Mouse (Mus musculus): ENCODE results near the gene Adm2. TPM values are rescaled to one million over a fixed set of nuclear protein-coding genes. Genes with fewer than 3 reads are reported as not detected.

Gene Adm2
- total and polyA plus RNA-seq, 3 experiments = 0.23 to 4.5 (median 0.66) TPM

- Histone ChIP-seq H3K27me3 (replicated peaks) (no peaks in the 10 kb centered on the region), H3K79me2 (replicated peaks; ENCODE audit: control insufficient read depth, extremely low read depth, insufficient read depth, poor library complexity, severe bottlenecking) (no peaks in the 10 kb centered on the region), H3K36me3 (replicated peaks in 1 of 2; ENCODE audit: control insufficient read depth in 1 of 2, insufficient read depth in 1 of 2, low read length in 1 of 2) (peaks cover 44 to 91% of the 10 kb centered on the region in 2 experiments), H3K4me3 (replicated peaks in 1 of 3; ENCODE audit: low read depth in 2 of 3, low read length in 2 of 3, poor library complexity in 1 of 3) (no peak overlapping the region), H3K4me2 (ENCODE audit: insufficient read depth, low read depth, poor library complexity, severe bottlenecking) (no peak overlapping the region), H3K4me1 (ENCODE audit: control insufficient read depth in 1 of 2, insufficient read depth in 2 of 2) (peaks cover 14 to 32% of the 10 kb centered on the region in 2 experiments), H3K9ac (ENCODE audit: insufficient read depth, low read depth) (no peak overlapping the region), H3K9me3 (replicated peaks; ENCODE audit: low read length) (no peaks in the 10 kb centered on the region), H3K27ac (ENCODE audit: insufficient read depth, low read depth) (no peak overlapping the region)
- TF ChIP-seq JUN (IDR thresholded peaks at IDR 0.05; ENCODE audit: insufficient read depth, low read depth, low read length) = no peak
- TF ChIP-seq SMC3 (IDR thresholded peaks at IDR 0.05; ENCODE audit: low read depth, low read length) = no peak
- TF ChIP-seq RCOR1 (conservative IDR thresholded peaks at IDR 0.05; ENCODE audit: low read depth, low read length) = no peak
- TF ChIP-seq MXI1 (IDR thresholded peaks at IDR 0.05; ENCODE audit: low read depth, low read length) = no peak
- no peak for TF ChIP-seq EP300 (IDR thresholded peaks at IDR 0.05; ENCODE audit: low read length)
- no peak for TF ChIP-seq E2F4 (IDR thresholded peaks at IDR 0.05; ENCODE audit: insufficient replicate concordance, low read depth, low read length)
- TF ChIP-seq ZNF384 (IDR thresholded peaks at IDR 0.05; ENCODE audit: low read depth, low read length) = no peak
- dilution Hi-C loops (cut with MboI; ENCODE audit: extremely low pct_ligation_motif_present, extremely low pct_unique_long_range_greater_than_20kb, low sequenced_read_pairs) = no loop called here
- DNase-seq (ENCODE audit: extremely low read depth) = no peak
- in situ Hi-C loops (cut with MboI; ENCODE audit: low pct_ligation_motif_present, low pct_unique_long_range_greater_than_20kb, low sequenced_read_pairs) = no loop called here
Observed at GRCm38 (mm10) chr15:89285478-89285877, 37.0 kb upstream of the Adm2 start.

- dilution Hi-C loops (cut with MboI; ENCODE audit: extremely low pct_ligation_motif_present, extremely low pct_unique_long_range_greater_than_20kb, low sequenced_read_pairs) = no loop called here
- no peak overlapping the region for H3K4me3 ChIP-seq (replicated peaks in 1 of 3; ENCODE audit: low read depth in 2 of 3, low read length in 2 of 3, poor library complexity in 1 of 3)
- in situ Hi-C loops (cut with MboI; ENCODE audit: low pct_ligation_motif_present, low pct_unique_long_range_greater_than_20kb, low sequenced_read_pairs) = no loop called here
- no peak overlapping the region for H3K4me2 ChIP-seq (ENCODE audit: insufficient read depth, low read depth, poor library complexity, severe bottlenecking)
- no peaks in the 10 kb centered on the region for H3K9me3 ChIP-seq (replicated peaks; ENCODE audit: low read length)
- no peaks in the 10 kb centered on the region for H3K27me3 ChIP-seq (replicated peaks)
- H3K9ac ChIP-seq (ENCODE audit: insufficient read depth, low read depth) = no peak overlapping the region
- H3K36me3 ChIP-seq (replicated peaks in 1 of 2; ENCODE audit: control insufficient read depth in 1 of 2, insufficient read depth in 1 of 2, low read length in 1 of 2) = peaks cover 45 to 91% of the 10 kb centered on the region in 2 experiments
- DNase-seq (ENCODE audit: extremely low read depth) = no peak
- peaks cover 14 to 32% of the 10 kb centered on the region in 2 experiments for H3K4me1 ChIP-seq (ENCODE audit: control insufficient read depth in 1 of 2, insufficient read depth in 2 of 2)
- H3K27ac ChIP-seq (ENCODE audit: insufficient read depth, low read depth) = no peak overlapping the region
- no peak for TF ChIP-seq MAX (IDR thresholded peaks at IDR 0.05; ENCODE audit: low read length)
- no peak for TF ChIP-seq USF2 (conservative IDR thresholded peaks at IDR 0.05; ENCODE audit: low read depth, low read length)
- TF ChIP-seq UBTF (IDR thresholded peaks at IDR 0.05; ENCODE audit: low read depth, low read length) = no peak
- no peak for TF ChIP-seq POLR2AphosphoS2 (IDR thresholded peaks at IDR 0.05; ENCODE audit: low read depth, low read length)
- TF ChIP-seq ZC3H11A (IDR thresholded peaks at IDR 0.05; ENCODE audit: low read depth, low read length) = no peak
- TF ChIP-seq MAZ (IDR thresholded peaks at IDR 0.05; ENCODE audit: low read depth, low read length) = no peak
- no peak for TF ChIP-seq ELF1 (IDR thresholded peaks at IDR 0.05; ENCODE audit: low read depth, low read length)
- TF ChIP-seq ZMIZ1 (IDR thresholded peaks at IDR 0.05; ENCODE audit: low read depth, low read length) = no peak
- TF ChIP-seq TBP (conservative IDR thresholded peaks at IDR 0.05; ENCODE audit: low read depth, low read length) = no peak
- TF ChIP-seq SMC3 (IDR thresholded peaks at IDR 0.05; ENCODE audit: low read depth, low read length) = no peak
- no peak for TF ChIP-seq JUND (conservative IDR thresholded peaks at IDR 0.05; ENCODE audit: low read depth, low read length)
- no peak for TF ChIP-seq BHLHE40 (IDR thresholded peaks at IDR 0.05; ENCODE audit: low read depth, low read length)
- TF ChIP-seq USF1 (IDR thresholded peaks at IDR 0.05; ENCODE audit: low read depth, low read length) = no peak
- no peak for TF ChIP-seq MXI1 (IDR thresholded peaks at IDR 0.05; ENCODE audit: low read depth, low read length)
- no peak for TF ChIP-seq POLR2A (IDR thresholded peaks at IDR 0.05; ENCODE audit: low read depth, low read length)
- no peak for TF ChIP-seq HCFC1 (IDR thresholded peaks at IDR 0.05; ENCODE audit: low read depth, low read length)
- no peak for TF ChIP-seq ETS1 (conservative IDR thresholded peaks at IDR 0.05; ENCODE audit: low read depth, low read length)
- TF ChIP-seq GABPA (IDR thresholded peaks at IDR 0.05; ENCODE audit: insufficient replicate concordance, low read depth, low read length) = no peak
- no peak for TF ChIP-seq KAT2A (IDR thresholded peaks at IDR 0.05; ENCODE audit: insufficient replicate concordance, low read length)
- TF ChIP-seq MYC (IDR thresholded peaks at IDR 0.05; ENCODE audit: low read depth, low read length) = no peak
- H3K79me2 ChIP-seq (replicated peaks; ENCODE audit: control insufficient read depth, extremely low read depth, insufficient read depth, poor library complexity, severe bottlenecking) = no peaks in the 10 kb centered on the region
Observed at GRCm38 (mm10) chr15:89286114-89286513, 36.4 kb upstream of the Adm2 start.
